Mouse (Mus musculus): ENCODE measurements around the gene Chil4. TPM values are rescaled to one million over a fixed set of nuclear protein-coding genes. Genes with fewer than 3 reads are reported as not detected.

Chil4 gene
- total and polyA plus RNA-seq, 3 experiments, result 0.11 TPM; not detected in 2

DNA sequence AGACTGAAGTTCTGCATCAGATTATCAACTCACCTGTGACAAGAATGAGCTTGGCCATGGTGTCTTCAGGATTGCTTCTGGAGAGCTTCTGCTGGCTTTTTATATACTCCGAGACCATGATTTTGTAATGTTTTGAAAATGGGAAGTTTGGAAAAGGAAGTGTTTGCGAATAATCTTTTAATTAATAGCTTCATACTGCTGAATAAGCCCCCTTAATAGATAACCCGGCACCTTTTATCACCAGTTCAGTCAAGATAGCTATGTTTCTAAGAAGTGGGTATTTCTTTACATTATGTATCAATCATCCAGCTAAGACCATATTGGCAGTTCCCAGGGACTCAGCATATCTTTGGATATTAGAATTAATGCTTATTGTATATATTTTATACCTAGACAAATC, 51.8 kb downstream of the Chil4 start, which contains the start of gene Chil3:
Gene Chil3 (minus strand): TSS at position 101 of the 400 bp plus-strand sequence.
- Histone ChIP-seq H3K27me3 (ENCODE audit: insufficient read depth, low read length) (no peaks in the 10 kb centered on the region), H3K4me1 (ENCODE audit: insufficient read depth, low read depth, low read length) (no peaks in the 10 kb centered on the region), H3K9me3 (replicated peaks) (no peaks in the 10 kb centered on the region), H3K4me3 (ENCODE audit: low read depth, low read length) (no peak within 1 kb of the TSS), H3K36me3 (replicated peaks) (no peaks in the 10 kb centered on the region)
- DNase-seq (ENCODE audit: low spot score), result no peak
- ATAC-seq (ENCODE audit: extremely low read depth, insufficient number of reproducible peaks, low FRiP score, poor library complexity, severe bottlenecking), result no peak
- no peak for TF ChIP-seq GATA1 (IDR thresholded peaks at IDR 0.05; ENCODE audit: borderline replicate concordance, low read length)
- TF ChIP-seq POLR2AphosphoS5 (IDR thresholded peaks at IDR 0.05; ENCODE audit: insufficient replicate concordance, low read depth, low read length), result no peak

DNA sequence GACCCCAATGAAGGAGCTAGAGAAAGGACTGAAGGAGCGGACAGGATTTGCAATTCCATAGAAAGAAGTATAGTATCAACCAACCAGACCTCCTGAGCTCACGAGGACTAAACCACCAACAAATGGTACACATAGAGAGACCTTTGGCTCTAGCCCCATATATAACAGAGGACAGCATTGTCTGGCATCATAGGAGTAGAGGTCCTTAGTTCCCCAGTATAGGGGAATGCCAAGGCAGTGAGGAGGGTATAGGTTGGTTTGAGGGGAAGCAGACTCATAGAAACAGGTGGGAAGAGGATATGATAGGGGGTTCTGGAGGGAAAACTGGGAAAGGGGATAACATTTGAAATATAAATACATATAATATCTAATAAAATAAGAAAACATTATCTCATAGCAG, 64.9 kb downstream of the Chil4 start:
- ATAC-seq (ENCODE audit: extremely low read depth, insufficient number of reproducible peaks, low FRiP score, poor library complexity, severe bottlenecking), result no peak
- no peaks in the 10 kb centered on the region for H3K9me3 ChIP-seq (replicated peaks)
- H3K36me3 ChIP-seq (replicated peaks), result no peaks in the 10 kb centered on the region
- H3K4me1 ChIP-seq (ENCODE audit: insufficient read depth, low read depth, low read length), result no peaks in the 10 kb centered on the region
- DNase-seq (ENCODE audit: low spot score), result no peak
- no peaks in the 10 kb centered on the region for H3K27me3 ChIP-seq (ENCODE audit: insufficient read depth, low read length)
- H3K4me3 ChIP-seq (ENCODE audit: low read depth, low read length), result no peak overlapping the region
- TF ChIP-seq TAL1 (conservative IDR thresholded peaks at IDR 0.05; ENCODE audit: low read depth, low read length), result no peak
- TF ChIP-seq GATA1 (IDR thresholded peaks at IDR 0.05; ENCODE audit: borderline replicate concordance, low read length), result no peak
- no peak for TF ChIP-seq CTCF (IDR thresholded peaks at IDR 0.05; ENCODE audit: low read depth, low read length)
- TF ChIP-seq GATA2 (IDR thresholded peaks at IDR 0.05; ENCODE audit: borderline replicate concordance, low read depth, low read length), result no peak
- no peak for TF ChIP-seq POLR2AphosphoS5 (IDR thresholded peaks at IDR 0.05; ENCODE audit: insufficient replicate concordance, low read depth, low read length)

Other genes starting within 250 kb of the Chil4 start
- gene Ovgp1, start 245.8 kb downstream of the Chil4 start, total RNA-seq (2014; fragmentation: Nextera tagmentation), result 2.8 and 3.4 TPM in 2 replicates
- 0.33 and 1.0 TPM in 2 replicates for gene Ovgp1, start 245.8 kb downstream of the Chil4 start, total RNA-seq (2017)
- 0.13 and 0.22 TPM in 2 replicates for gene Ovgp1, start 245.8 kb downstream of the Chil4 start, polyA plus RNA-seq (2012)
- gene Pifo, start 204.9 kb downstream of the Chil4 start, total RNA-seq (2014; fragmentation: Nextera tagmentation), result not detected in 2 replicates
- not detected in 2 replicates for gene Pifo, start 204.9 kb downstream of the Chil4 start, total RNA-seq (2017)
- not detected in 2 replicates for gene Pifo, start 204.9 kb downstream of the Chil4 start, polyA plus RNA-seq (2012)
- not detected in 2 replicates for gene Chil5, start 186.7 kb downstream of the Chil4 start, total RNA-seq (2014; fragmentation: Nextera tagmentation)
- not detected in 2 replicates for gene Chil5, start 186.7 kb downstream of the Chil4 start, total RNA-seq (2017)
- gene Chil5, start 186.7 kb downstream of the Chil4 start, polyA plus RNA-seq (2012), result not detected in 2 replicates
- gene Chia1, start 106.3 kb downstream of the Chil4 start, total RNA-seq (2014; fragmentation: Nextera tagmentation), result not detected in 2 replicates
- not detected in 2 replicates for gene Chia1, start 106.3 kb downstream of the Chil4 start, total RNA-seq (2017)
- not detected in 2 replicates for gene Chia1, start 106.3 kb downstream of the Chil4 start, polyA plus RNA-seq (2012)
- not detected in 2 replicates for gene Chil3, start 51.9 kb downstream of the Chil4 start, total RNA-seq (2014; fragmentation: Nextera tagmentation)
- gene Chil3, start 51.9 kb downstream of the Chil4 start, total RNA-seq (2017), result not detected in 2 replicates
- not detected in 2 replicates for gene Chil3, start 51.9 kb downstream of the Chil4 start, polyA plus RNA-seq (2012)
- not detected in 2 replicates for gene Chil6, start 186.7 kb upstream of the Chil4 start, total RNA-seq (2014; fragmentation: Nextera tagmentation)
- gene Chil6, start 186.7 kb upstream of the Chil4 start, total RNA-seq (2017), result not detected in 2 replicates
- not detected in 2 replicates for gene Chil6, start 186.7 kb upstream of the Chil4 start, polyA plus RNA-seq (2012)